ENCODE assay signal across 18 mouse cellular contexts in genomic region chr14:13596251-13596650, GRCm38 (mm10).
DNase-seq lines count a peak whose midpoint lies in the region; ATAC-seq and TF ChIP-seq lines count a peak whose summit lies in the region.
"Had no signal": no experiment of that assay in that cellular context is flagged by ENCODE, and none has a peak within 500 bp of the region (broad histone marks: within the 10 kb centered on the region; RNA-seq: fewer than 3 reads in every experiment).

No protein-coding gene starts in this region.

- DNase-seq in hindbrain, postnatal 0 days (ENCODE audit: low spot score) = peak; percentile 9
- DNase-seq in hindbrain, embryonic 14.5 days (ENCODE audit: low spot score) = no peak
- DNase-seq in ovary, postnatal 36 days (ENCODE audit: low spot score) = peak; percentile 4
- no peak for DNase-seq in ovary, postnatal 10 days (ENCODE audit: low spot score)
- DNase-seq in cerebellum, adult 8-10 months = peak; percentile 4
- DNase-seq in liver = no peak
- no peak for DNase-seq in heart, adult 11 months
- DNase-seq in layer of hippocampus, postnatal 36 days = no peak
- DNase-seq: forebrain, postnatal 0 days; kidney, adult 9 months; kidney, postnatal 4 days; spleen, adult 18-20 months; thymus, adult 18-20 months had no signal

- no peaks in the 10 kb centered on the region for H3K27me3 ChIP-seq in hindbrain, postnatal 0 days (ENCODE audit: insufficient read depth, low read length)
- H3K27me3 ChIP-seq in hindbrain, embryonic 14.5 days (ENCODE audit: control insufficient read depth, insufficient read depth, low read length) = no peaks in the 10 kb centered on the region
- H3K27me3 ChIP-seq: embryonic facial prominence, embryonic 12.5 days; heart, embryonic 15.5 days; liver, embryonic 12.5 days; midbrain, embryonic 13.5 days had no signal

- no peak overlapping the region for H3K27ac ChIP-seq in hindbrain, postnatal 0 days
- H3K27ac ChIP-seq in hindbrain, embryonic 14.5 days = no peak overlapping the region
- H3K27ac ChIP-seq: embryonic facial prominence, embryonic 12.5 days; heart, embryonic 15.5 days; limb, embryonic 10.5 days; liver, embryonic 12.5 days; midbrain, embryonic 13.5 days had no signal

- no peak for TF ChIP-seq CTCF in hindbrain, postnatal 0 days (IDR thresholded peaks at IDR 0.05; ENCODE audit: low read depth)

- WGBS in hindbrain, postnatal 0 days = 68% methylated on average over 6 of the region's 6 CpGs
- 79% methylated on average over 6 of the region's 6 CpGs for WGBS in hindbrain, embryonic 14.5 days

- no peaks in the 10 kb centered on the region for H3K36me3 ChIP-seq in hindbrain, postnatal 0 days (ENCODE audit: insufficient read depth, low read length)
- no peaks in the 10 kb centered on the region for H3K36me3 ChIP-seq in hindbrain, embryonic 14.5 days (replicated peaks; ENCODE audit: control insufficient read depth, insufficient read depth)
- H3K36me3 ChIP-seq: embryonic facial prominence, embryonic 12.5 days; heart, embryonic 15.5 days; limb, embryonic 10.5 days; liver, embryonic 12.5 days; midbrain, embryonic 13.5 days had no signal

- H3K4me1 ChIP-seq in hindbrain, postnatal 0 days (ENCODE audit: insufficient read depth, low read length) = no peaks in the 10 kb centered on the region
- H3K4me1 ChIP-seq in hindbrain, embryonic 14.5 days (replicated peaks; ENCODE audit: control insufficient read depth, insufficient read depth, low read length) = no peaks in the 10 kb centered on the region
- H3K4me1 ChIP-seq: embryonic facial prominence, embryonic 12.5 days; heart, embryonic 15.5 days; limb, embryonic 10.5 days; liver, embryonic 12.5 days; midbrain, embryonic 13.5 days had no signal

- H3K4me2 ChIP-seq in hindbrain, postnatal 0 days (ENCODE audit: low read depth, low read length) = no peak overlapping the region
- H3K4me2 ChIP-seq in hindbrain, embryonic 14.5 days (replicated peaks) = no peak overlapping the region
- H3K4me2 ChIP-seq: embryonic facial prominence, embryonic 12.5 days; heart, embryonic 15.5 days; liver, embryonic 12.5 days; midbrain, embryonic 13.5 days had no signal

- no peak for ATAC-seq in hindbrain, postnatal 0 days
- no peak for ATAC-seq in hindbrain, embryonic 14.5 days (ENCODE audit: low FRiP score)
- ATAC-seq: forebrain, postnatal 0 days; liver, embryonic 12.5 days; midbrain, embryonic 13.5 days had no signal

- no peak overlapping the region for H3K9ac ChIP-seq in hindbrain, postnatal 0 days (replicated peaks; ENCODE audit: low read length)
- no peak overlapping the region for H3K9ac ChIP-seq in hindbrain, embryonic 14.5 days
- H3K9ac ChIP-seq: embryonic facial prominence, embryonic 12.5 days; forebrain, postnatal 0 days; heart, embryonic 15.5 days; liver, embryonic 12.5 days; midbrain, embryonic 13.5 days had no signal

- no peaks in the 10 kb centered on the region for H3K9me3 ChIP-seq in hindbrain, postnatal 0 days (ENCODE audit: low read length)
- no peaks in the 10 kb centered on the region for H3K9me3 ChIP-seq in hindbrain, embryonic 14.5 days (ENCODE audit: control insufficient read depth, low read length)
- H3K9me3 ChIP-seq: embryonic facial prominence, embryonic 12.5 days; heart, embryonic 15.5 days; limb, embryonic 10.5 days; liver, embryonic 12.5 days; midbrain, embryonic 13.5 days had no signal

- H3K4me3 ChIP-seq in hindbrain, postnatal 0 days (ENCODE audit: low read length) = no peak overlapping the region
- no peak overlapping the region for H3K4me3 ChIP-seq in hindbrain, embryonic 14.5 days (replicated peaks; ENCODE audit: low read length)
- H3K4me3 ChIP-seq: embryonic facial prominence, embryonic 12.5 days; heart, embryonic 15.5 days; limb, embryonic 10.5 days; liver, embryonic 12.5 days; midbrain, embryonic 13.5 days had no signal

Comparison
In these comparisons a context has a peak if more than half of its experiments do, and no peak if none do; other contexts are left out.
1. DNase-seq: peak in hindbrain, postnatal 0 days (single experiment), ovary, postnatal 36 days (single experiment) and cerebellum, adult 8-10 months (single experiment); none in hindbrain, embryonic 14.5 days (single experiment), ovary, postnatal 10 days (single experiment), liver (single experiment), heart, adult 11 months (single experiment) and layer of hippocampus, postnatal 36 days (0 of 2).